Mouse (Mus musculus) C2C12 (cell line): ENCODE measurements around the gene Traf3ip1.

Source experiments
- CTCF ChIP-seq: IDR thresholded peaks from one replicate; pipeline ENCODE4 v1.5.1; 2011; ENCODE audit not compliant: control insufficient read depth, insufficient read depth, insufficient read length
- MAX ChIP-seq: IDR thresholded peaks from one replicate; pipeline ENCODE4 v1.6.1; 2011; ENCODE audit warnings: mild to moderate bottlenecking, control low read depth
- MYOG ChIP-seq: IDR thresholded peaks from one replicate; pipeline ENCODE4 v1.6.1; 2011; ENCODE audit not compliant: control insufficient read depth, insufficient read length; ENCODE audit errors: extremely low read depth

DNA sequence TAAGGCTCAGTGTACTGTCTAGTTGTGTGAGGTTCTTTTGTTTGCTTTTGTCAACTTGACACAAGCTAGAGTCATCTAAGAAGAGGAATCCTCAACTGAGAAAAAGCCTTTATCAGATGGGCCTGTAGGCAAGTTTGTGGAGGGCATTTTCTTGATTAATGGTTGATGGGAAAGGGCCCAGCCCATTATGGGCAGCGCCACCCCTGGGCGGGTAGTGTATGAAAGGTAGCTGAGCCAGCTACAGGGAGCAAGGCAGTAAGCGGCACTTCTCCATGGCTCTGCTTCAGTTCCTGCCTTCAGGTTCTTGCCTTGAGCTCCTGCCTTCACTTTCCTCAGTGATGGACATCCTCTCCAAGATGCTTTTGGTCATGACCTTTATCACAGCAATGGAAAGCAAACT, 8.3 kb upstream of the Traf3ip1 start:
- TF ChIP-seq CTCF = no peak
- no peak for TF ChIP-seq MYOG
- no peak for TF ChIP-seq MAX
